Mouse (Mus musculus): ENCODE results near the gene Ccdc92.
A peak's percentile ranks its signal among the peaks of the same experiment; 100 is the strongest.

The Ccdc92 gene

DNA sequence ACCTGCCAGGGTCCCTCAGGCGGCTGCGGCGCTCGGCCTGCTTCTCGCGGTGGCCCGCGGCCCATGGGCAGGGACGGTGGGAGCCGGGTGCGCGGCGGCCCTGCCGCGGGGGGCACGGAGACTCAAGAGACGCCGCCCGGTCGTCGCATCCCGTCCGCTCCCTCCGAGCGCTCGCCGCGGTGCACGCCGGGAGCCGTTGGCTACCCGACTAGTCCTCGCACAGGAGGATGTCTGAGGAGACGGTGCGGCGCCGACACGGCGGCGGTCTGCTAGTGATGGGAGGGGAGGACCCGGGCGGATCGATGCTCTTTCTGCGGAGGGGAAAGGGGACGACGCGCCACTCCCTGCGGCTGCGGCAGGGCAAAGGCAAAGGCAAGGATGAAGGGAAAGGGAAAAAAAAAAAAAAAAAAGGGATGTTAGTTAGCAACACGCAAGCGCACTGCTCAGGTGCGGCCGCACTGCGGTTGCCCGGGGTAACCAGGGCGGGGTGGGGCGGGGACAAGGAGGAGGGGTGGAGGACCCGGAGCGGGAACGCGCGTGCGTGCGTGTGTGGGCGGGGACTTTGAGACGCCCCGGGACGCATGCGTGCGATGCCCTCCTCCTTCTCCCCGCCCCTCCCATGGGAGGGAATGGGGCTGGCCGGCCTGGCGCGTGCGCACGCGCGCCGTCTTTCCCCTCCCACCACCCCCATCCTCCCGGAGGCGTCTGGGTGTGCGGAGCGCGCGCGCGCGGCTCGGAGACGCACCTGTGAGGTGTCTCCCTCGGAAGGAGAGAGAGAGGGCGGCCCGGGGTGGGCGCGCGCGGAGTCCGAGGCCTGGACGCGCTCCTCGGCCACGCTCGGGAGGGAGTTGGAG is at the start of gene Ccdc92, which contains the start of gene Zfp664:
Gene Ccdc92, minus strand, starts transcription at position 412 of the 854 bp plus-strand sequence.
Gene Zfp664, plus strand, starts transcription at position 679 of the 854 bp plus-strand sequence.
- DNase-seq (ENCODE audit: low read depth): peak; percentile 99

DNA sequence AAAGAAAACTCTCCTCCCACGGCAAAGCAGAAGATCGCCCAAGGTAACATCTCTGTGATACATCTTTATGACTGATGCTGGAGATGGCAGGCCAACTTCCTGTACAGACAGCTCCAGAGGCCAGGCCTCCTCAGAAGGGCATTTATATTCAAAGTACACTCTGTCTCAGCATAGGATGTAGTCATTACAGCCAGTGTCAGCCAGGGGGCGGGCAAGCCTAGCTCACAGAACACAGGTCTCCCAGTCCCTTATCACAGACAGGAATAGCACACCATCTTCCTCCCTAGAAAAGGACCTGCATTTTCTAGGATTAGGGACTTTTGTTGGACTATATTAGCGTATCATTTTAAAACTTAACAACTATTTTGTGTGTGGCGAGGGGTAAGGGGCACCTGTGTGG is 46.6 kb upstream of the Ccdc92 start:
- DNase-seq (ENCODE audit: low read depth): peak; percentile 84

DNA sequence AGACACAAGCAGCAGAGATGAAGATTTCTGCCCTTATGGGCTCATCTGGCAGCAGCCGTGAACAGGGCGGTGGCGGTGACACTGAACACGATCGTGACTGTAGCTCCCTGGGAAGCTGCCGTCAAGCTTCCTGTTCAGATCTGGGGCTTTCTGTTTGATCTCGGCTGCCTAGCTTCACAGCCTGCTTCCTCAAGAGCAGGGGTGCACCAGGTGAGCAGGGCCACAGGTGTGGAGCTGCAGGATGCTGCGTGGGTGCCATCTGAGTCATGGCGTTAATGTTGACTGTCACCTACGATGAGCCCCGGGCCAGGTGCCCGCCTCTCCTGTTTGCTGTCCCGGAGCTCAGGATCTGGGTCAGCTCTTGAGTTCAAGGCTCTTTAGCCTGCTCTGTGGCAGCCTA is 44.7 kb upstream of the Ccdc92 start:
- peak; percentile 73 for DNase-seq (ENCODE audit: low read depth)

DNA sequence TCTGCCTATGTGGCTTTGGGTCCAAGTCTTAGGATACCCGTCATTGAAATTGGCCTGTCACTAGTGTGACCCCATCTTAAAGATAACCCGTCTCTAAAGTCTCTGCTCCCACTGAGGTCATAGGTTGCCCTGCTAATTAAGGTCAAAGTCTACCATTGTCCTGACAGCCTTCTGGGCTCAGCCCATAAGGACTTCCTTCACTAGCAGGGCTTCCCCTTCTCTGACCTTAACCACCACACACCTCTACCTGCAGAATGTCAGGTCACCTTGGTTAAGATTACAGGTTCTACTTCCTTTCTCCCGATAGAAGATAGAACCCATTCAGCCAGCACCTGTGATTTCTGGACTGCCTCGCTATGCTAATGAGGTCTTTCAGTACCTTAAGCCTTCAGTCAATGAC is 41.6 kb upstream of the Ccdc92 start:
- no peak for DNase-seq (ENCODE audit: low read depth)

DNA sequence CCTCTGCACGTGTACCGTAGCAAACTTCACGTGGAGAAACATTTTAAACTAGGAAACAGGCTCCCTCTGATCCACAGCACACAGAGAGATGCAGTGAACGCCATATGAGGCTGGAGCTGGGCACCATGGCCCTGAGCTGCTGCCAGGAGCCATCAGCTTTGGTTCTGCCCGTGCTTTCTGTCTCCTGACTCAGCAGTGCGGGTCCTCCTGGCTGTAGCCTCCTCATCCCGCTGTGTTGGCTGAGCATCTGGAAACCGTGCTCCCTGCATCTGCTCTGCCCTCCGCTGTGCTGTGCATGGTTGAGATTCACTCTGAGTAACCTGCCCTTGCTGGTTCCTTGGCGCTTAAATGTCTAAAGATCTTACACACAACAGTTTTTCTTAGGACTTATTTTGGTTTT is 40.0 kb upstream of the Ccdc92 start:
- DNase-seq (ENCODE audit: low read depth): no peak

DNA sequence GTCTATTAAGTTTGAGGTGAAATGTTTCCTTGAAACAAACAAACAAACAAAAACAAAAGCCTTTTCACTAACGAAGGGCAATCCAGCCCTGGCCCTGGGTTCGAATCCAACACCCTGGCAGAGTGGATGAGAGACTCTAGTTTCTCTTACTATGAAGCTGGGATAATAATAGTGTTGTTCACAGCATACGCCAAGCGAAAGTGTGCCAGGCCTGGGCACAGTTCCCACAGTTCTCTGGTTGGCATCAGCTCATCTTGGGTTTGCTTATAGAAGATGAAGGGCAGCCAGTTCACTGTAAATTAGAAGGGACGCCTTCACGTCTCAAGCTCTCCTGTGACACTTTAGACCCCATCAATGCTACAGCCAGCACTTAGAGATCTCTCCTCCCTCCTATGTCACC is 39.5 kb upstream of the Ccdc92 start:
- no peak for DNase-seq (ENCODE audit: low read depth)

DNA sequence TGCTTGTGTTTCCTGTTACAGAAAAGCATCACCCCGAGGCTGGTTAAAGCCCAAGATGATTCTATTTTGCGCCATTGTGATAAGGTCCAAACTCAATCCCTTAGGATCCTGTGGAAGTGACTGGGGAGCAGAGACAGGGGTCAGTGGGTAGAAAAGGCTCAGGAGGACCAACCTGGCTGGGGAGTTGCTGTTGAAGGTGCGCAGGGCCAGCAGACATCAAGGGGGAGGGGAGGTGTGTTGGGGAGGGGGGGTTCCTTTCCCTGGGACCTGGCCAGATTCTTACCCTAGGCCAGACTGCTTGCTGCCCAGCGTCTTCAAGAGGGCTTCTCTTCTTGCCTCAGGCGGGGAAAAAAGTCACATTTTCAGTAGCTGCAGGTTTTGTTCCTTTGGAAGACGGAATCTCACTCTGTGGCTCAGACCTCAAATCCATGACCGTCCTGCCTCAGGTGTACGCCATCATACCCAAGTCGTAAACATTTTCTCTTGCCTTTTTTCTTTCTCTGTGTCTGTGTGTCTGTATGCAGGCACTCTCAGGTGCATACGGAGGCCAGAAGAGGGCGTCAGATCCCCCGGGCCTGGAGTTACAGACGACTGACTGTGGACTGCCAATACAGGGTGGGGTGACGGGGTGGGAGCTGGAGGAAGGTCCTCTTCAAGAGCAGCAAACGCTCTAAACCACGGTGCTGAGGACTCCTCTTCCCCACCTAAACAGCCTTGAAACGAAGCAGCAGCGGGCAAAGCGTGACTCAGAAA is 38.7 kb upstream of the Ccdc92 start:
- DNase-seq (ENCODE audit: low read depth): no peak

DNA sequence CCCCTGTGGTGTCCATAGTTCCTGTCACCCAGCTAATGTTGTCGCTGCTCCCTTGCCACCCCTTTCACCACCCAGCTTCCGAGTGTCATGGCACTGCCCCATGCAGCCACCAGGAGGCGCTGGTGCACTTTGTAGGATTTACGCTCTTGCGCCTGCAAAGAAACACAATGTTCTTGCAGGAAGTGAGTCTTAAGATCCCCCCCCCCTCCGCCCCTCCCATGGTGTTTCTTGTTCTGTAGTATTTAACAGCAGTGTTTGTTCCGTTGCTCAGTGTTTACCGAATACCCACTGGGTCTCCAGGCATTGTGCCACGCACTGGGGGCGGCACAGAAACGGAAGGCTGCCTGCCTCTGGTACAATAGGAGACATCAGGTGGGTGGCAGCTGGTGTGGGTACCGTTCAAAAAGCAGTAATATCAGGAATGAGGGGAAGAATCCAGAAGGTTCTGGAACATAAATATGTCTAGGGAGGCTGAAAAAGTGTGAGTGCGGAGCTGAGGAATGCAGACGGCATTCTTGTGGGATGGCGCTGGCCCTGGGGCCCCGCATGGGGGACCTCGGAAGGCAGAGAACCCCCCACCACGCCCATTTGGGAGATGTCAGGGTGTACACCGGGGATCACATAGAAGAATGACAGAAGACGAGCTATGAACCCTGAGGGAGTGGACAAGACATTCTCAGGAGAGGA is 37.9 kb upstream of the Ccdc92 start:
- peak; percentile 92 for DNase-seq (ENCODE audit: low read depth)

DNA sequence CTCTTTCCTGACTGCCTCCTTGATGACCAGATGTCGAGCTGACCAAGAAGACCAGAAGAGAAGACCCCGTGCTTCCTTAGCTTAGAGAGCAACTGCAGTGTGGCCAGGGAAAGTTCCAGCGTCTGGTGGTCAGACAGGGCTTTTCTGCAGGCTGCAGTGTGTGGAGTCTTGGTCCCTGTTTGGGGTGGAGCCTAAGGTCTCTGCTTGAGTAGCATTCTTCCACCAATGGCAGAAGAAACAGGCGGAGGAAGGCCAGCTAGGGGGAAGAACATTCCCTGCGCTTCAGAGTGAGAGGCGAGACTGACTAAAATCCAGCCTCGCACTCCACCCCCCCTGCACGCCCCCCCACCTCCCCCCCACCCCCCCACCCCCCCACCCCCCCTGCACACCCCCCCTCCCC is 33.9 kb upstream of the Ccdc92 start:
- no peak for DNase-seq (ENCODE audit: low read depth)

DNA sequence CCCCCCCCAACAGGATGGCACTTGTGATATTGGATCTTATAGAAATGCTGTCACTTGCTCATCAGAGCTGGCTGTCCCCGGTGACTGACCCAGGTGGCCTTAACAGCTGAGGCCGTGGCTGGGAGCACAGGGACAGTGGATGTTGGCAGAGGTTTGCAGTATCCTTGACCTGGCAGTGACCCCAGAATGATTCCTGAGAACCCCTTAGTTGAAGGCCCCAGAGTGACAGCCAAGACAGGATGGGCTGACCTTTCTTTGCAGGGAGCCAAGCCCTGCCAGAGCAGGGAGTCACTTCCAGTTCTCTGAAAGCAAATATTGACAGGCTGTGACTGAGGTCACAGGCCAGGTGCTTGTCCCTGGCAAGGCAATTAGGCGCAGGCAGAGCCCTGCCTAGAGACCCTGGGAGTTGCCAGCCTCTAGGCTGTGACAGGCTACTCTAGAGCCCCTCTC is 29.7 kb upstream of the Ccdc92 start:
- DNase-seq (ENCODE audit: low read depth): no peak

DNA sequence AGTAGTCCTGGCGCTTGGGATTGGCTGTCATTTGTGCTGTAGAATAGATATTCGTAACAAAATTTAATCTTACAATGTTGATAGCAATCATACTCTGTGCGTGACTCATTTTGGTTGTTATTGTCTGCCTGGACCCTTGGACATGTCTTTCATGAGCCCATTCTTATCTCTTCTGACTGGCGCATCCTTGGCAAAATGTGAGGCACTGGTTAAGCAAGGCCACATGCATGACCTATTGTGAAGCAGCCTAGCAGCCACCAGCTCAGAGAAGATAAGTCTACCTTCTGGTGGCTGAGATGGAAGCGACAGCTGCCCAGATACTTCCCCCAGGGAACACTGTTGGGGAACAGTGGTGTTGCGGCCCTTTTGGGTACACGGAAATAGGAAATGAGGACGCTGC is 26.4 kb upstream of the Ccdc92 start:
- no peak for DNase-seq (ENCODE audit: low read depth)

DNA sequence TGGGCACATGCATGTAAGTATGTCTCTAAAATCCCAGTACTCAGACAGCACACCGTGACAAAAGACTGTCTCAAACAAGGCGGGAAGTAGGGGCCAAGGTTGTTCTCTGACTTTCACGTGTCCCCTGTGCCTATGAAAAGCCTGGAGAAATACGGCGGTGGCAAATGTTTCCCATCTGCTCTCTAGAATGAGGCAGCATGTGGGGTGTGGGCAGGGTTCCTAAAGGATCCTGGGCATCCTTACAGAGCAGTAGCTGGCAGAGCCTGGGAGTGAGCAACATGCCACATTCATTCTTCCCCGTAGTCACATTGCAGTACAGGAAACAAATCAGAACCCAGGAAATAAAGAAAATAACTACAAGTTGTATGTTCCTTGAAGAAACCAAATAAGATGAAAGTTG is 21.7 kb upstream of the Ccdc92 start:
- no peak for DNase-seq (ENCODE audit: low read depth)

DNA sequence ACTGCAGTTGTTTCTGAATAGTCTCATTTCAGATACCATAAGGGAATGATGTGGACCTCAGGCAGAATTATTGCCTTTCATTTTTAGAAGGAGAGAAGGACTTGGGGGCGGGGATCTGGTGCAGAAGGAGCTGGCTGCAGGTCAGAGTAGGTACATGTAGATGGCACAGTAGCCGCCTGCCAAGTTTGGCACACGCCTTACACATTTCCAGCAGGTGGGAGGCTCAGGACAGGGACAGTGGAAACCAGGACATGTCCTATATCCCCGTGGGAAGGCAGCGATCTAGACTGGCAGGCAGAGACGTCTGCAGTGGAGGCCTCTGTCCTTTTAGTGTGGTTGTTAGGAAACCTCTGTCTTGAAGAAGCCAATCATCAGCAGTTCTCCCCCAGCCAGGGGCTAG is 17.6 kb upstream of the Ccdc92 start:
- DNase-seq (ENCODE audit: low read depth): no peak

DNA sequence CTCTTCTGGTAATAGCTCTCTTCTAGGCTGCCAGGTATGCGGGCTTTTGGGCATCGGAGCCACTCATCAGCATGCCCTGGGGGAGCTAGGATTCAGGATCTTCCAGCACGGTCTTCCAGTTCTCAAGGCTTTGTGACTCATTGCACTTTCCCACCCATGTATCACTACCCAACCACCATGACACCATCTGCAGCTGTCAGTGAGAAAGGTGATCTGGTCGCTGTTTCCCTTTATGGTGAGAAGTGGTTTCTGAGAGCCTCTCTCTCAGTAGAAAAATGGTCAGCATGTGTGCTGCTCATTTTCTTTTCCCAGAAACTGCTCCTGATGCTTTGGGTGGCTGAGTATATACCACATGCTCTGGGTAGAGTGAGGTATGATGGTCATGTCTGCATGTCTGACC is 17.0 kb upstream of the Ccdc92 start:
- no peak for DNase-seq (ENCODE audit: low read depth)

DNA sequence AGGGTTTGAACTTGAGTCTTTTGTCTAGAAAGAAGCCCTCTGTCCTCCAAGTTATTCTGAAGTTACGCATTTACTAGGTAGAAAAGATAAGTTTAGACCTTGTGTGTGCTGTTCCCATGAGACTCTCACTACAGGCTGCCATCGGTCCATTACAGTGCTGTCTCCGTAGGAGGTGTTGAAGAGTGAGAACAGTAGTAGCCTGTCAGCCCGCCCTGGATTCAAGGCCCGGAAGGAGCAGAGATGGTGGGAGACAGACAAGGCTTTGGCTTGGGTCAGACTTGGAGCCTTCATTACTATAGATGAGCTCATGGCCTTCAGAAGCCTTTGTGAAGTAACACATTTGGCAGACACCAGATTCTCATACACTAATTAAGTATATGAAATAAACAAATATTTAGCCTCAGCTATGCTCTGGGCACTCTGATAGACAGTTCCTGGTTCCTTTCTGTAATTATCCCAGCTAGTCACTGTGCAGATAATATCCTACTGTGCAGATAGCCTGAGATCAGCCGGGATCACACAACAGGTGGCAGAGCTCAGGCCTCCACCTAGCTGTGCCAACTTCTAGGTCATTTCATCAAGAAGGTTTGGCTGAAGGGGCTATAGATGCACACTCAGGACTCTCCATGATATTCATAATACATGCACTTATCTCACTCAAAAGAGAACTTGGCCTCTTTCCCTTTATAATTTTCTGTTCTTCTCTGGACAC is 11.8 kb upstream of the Ccdc92 start:
- DNase-seq (ENCODE audit: low read depth): no peak

DNA sequence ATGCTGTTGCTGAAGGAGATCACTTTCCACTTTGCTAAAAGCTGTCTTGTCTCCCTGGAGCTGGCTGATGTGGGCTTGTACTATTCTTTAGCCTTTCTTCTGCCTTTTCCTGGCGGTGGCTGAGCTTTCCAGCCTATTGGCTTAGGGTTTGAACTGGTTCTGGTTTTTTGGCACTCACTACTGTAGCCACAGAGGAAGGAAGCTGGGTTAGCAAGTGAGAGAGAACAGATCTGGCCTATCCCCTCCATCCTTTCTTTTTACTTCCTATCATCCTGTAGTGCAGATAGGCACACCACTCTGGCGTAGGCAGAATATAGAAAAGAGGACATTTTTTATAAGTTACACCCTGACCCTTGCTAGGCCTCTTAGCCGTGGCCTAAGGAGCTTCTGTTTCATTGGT is 10.9 kb upstream of the Ccdc92 start:
- DNase-seq (ENCODE audit: low read depth): peak; percentile 26

DNA sequence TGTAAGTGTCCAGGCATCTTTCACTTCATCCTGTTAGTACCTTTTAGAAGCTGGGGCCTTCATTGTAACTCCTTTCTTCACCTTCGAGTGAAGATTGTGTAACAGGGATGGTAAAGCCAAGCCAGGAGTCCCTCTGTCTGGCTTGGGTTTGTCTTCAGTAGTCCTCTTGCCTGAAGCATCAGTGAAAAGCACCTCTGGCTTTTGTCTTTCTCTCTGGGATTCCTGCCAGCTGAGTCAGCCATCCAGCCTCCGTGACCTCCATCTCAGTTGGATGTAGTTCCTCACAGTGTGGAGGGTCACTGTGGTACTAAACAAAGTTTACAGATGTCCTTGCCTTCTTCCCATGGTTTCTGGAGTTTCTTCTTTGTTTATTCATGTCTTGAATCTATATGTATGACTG is 9.8 kb upstream of the Ccdc92 start:
- no peak for DNase-seq (ENCODE audit: low read depth)

DNA sequence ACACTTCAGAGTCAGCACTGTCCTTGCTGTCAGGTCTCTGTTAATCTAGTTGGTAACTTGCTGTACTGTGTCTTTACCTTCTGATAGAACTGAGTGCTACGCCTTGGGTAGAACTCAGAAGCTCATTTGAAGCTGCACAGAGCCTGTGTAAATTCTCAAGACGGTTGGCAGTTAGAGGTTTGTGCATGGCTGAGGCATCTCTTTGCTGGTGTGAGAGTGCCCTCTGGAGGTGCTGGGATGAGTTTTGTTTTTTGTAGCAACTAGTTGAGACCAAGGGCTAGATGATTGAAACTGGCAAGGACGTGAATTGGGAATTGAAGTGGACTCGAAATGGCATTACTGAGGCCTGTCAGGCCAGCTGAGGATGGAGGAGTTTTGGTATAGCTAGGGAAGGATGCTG is 6.8 kb upstream of the Ccdc92 start:
- peak; percentile 78 for DNase-seq (ENCODE audit: low read depth)

DNA sequence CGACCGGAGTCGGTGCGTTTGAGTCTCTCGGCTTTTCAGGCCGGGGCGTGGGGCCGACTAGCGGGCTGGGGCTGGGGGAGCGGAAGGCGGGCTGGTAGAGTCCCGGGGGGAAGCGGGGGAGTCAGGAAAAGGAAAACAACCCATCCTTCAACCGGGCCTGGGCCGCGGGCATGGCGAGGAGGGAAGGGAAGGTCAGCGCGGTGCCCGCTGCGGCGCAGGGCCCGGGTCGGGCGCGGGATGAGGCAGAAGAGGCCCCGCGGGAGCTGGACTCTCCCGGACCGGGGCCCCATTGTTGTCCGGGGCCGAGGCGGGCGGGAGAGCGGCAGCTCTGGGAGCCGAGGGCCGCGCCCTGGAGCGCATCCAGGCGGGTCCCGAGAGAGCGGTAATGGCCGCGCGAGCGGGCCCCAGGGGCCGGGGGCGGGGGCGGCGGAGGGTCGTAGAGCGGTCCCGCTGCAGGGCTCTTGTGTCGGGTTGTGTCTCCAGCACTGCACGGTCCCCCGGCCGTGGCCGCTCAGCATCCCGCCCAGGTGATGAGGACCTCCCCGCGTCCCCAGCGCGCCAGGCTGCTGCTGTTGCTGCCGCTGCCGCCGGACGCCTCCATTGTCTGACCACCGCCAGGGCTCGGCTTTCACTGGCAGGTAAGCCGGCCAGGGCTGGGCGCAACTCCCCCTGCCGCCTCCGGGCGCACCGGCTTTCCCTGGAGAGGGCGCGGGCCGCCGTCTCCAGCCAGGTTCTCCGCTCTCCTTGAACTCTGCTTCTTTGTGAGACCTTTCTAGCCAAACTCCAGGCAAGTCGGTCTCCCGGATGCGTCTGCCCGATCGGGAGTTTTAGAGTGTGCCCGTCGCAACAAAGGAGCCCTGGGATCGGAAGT is 882 bp upstream of the Ccdc92 start:
- peak; percentile 53 for DNase-seq (ENCODE audit: low read depth)

DNA sequence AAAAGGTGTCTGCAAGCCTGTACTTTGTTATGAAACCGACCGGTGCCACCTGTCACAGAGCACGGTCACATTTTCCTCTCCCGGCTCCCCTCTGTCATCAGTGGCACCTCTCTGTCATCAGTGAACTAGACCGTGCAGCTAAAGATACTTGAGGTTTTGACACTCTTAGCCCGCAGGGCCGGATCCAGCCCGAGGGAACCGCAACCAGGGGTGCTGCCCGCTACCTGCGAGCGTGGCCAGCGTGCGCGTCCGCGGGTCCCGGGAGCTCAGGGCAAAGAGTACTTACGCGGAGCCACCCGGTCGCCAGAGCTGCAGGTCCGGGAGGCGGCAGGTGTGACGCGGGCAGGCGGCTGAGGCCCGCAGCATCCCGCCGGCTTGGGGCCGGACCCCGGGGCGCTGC is 761 bp downstream of the Ccdc92 start:
- DNase-seq (ENCODE audit: low read depth): peak; percentile 83

DNA sequence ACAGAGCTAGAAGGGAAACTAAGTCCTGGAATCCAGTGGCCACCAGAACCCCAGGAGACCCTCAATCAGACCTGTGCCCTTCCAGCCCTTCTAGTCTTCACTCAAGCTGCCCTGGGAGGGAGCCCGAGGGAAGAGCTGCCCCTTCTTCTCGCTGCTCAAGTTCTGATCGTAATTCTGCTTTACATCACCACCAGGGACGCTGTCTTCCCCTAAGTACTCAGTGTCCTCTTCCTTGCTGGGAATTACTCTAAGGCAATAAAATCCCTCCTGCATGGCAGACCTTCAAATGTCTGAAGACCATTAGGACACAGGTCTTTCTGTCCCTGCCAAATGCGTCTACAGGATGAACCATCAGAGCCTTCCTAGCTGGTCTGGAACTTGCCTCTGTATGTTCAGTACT is 2.2 kb downstream of the Ccdc92 start:
- DNase-seq (ENCODE audit: low read depth): peak; percentile 59
